Mouse (Mus musculus) embryonic fibroblast, embryonic 13.5 days (primary cell): Measurements from ENCODE around the gene Sarnp.

Experiments used
- CTCF ChIP-seq: IDR thresholded peaks from 2 replicates; pipeline ENCODE4 v1.5.1; 2011; ENCODE audit warnings: mild to moderate bottlenecking, control low read depth, low read length, moderate library complexity, borderline replicate concordance; ENCODE audit not compliant: insufficient read depth
- POLR2A ChIP-seq: IDR thresholded peaks from 2 replicates; pipeline ENCODE4 v1.6.1; 2011; ENCODE audit warnings: low read depth, mild to moderate bottlenecking, control low read depth, low read length, moderate library complexity

DNA sequence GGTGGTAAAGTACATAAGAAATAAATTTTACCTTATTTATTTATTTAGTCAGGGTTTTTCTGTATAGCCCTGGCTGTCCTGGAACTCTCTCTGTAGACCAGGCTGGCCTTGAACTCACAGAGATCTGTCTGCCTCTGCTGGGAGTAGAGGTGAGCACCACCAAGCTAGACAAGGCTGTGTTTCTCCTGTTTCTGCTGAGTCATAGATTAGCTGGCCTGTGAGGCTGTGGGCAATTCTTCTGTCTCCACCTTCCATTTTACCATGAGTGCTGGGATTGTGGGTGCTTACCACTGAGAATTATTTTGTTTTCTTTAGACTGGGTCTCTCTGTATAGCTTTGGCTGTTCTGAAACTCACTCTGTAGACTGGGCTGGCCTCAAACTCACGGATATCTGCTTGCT, 84.3 kb downstream of the Sarnp start:
- TF ChIP-seq POLR2A (no peak), CTCF (no peak)
